Mouse (Mus musculus): ENCODE data around the gene Rps12-ps3.
A peak's percentile ranks its signal among the peaks of the same experiment; 100 is the strongest.

The Rps12-ps3 gene

GRCm38 (mm10) chr19:59321990-59322389, at the start of gene Rps12-ps3:
TSS of gene Rps12-ps3 (plus strand) at chr19:59322290.
- no peak for DNase-seq (ENCODE audit: low spot score)

- no peak for DNase-seq (ENCODE audit: low spot score)
Measured at GRCm38 (mm10) chr19:59273190-59273589, 48.9 kb upstream of the Rps12-ps3 start.

- no peak for DNase-seq (ENCODE audit: low spot score)
Measured at GRCm38 (mm10) chr19:59276354-59276753, 45.7 kb upstream of the Rps12-ps3 start.

GRCm38 (mm10) chr19:59280841-59281240, 41.2 kb upstream of the Rps12-ps3 start:
- no peak for DNase-seq (ENCODE audit: low spot score)

GRCm38 (mm10) chr19:59282001-59282400, 40.1 kb upstream of the Rps12-ps3 start:
- DNase-seq (ENCODE audit: low spot score), result no peak

- no peak for DNase-seq (ENCODE audit: low spot score)
Measured at GRCm38 (mm10) chr19:59289042-59289441, 33.0 kb upstream of the Rps12-ps3 start.

GRCm38 (mm10) chr19:59289811-59290210, 32.3 kb upstream of the Rps12-ps3 start:
- DNase-seq (ENCODE audit: low spot score), result no peak

- no peak for DNase-seq (ENCODE audit: low spot score)
Measured at GRCm38 (mm10) chr19:59292183-59292839, 29.8 kb upstream of the Rps12-ps3 start.

GRCm38 (mm10) chr19:59315308-59315707, 6.8 kb upstream of the Rps12-ps3 start:
- no peak for DNase-seq (ENCODE audit: low spot score)

GRCm38 (mm10) chr19:59316571-59316970, 5.5 kb upstream of the Rps12-ps3 start:
- no peak for DNase-seq (ENCODE audit: low spot score)

- DNase-seq (ENCODE audit: low spot score), result no peak
Measured at GRCm38 (mm10) chr19:59330816-59331225, 8.7 kb downstream of the Rps12-ps3 start.

GRCm38 (mm10) chr19:59336655-59337054, 14.6 kb downstream of the Rps12-ps3 start:
- no peak for DNase-seq (ENCODE audit: low spot score)

- DNase-seq (ENCODE audit: low spot score), result no peak
Measured at GRCm38 (mm10) chr19:59337872-59338681, 16.0 kb downstream of the Rps12-ps3 start.

- no peak for DNase-seq (ENCODE audit: low spot score)
Measured at GRCm38 (mm10) chr19:59339908-59340307, 17.8 kb downstream of the Rps12-ps3 start.

GRCm38 (mm10) chr19:59342964-59343363, 20.9 kb downstream of the Rps12-ps3 start:
- DNase-seq (ENCODE audit: low spot score), result no peak

- DNase-seq (ENCODE audit: low spot score), result peak; percentile 15
Measured at GRCm38 (mm10) chr19:59344304-59344711, 22.2 kb downstream of the Rps12-ps3 start.

- DNase-seq (ENCODE audit: low spot score), result no peak
Measured at GRCm38 (mm10) chr19:59345081-59345657, 23.1 kb downstream of the Rps12-ps3 start.

- peak; percentile 79 for DNase-seq (ENCODE audit: low spot score)
Measured at GRCm38 (mm10) chr19:59345658-59346283, 23.7 kb downstream of the Rps12-ps3 start, which contains the start of gene Pdzd8. TSS of gene Pdzd8 (minus strand) at chr19:59345780.

GRCm38 (mm10) chr19:59346325-59346724, 24.2 kb downstream of the Rps12-ps3 start:
- no peak for DNase-seq (ENCODE audit: low spot score)

GRCm38 (mm10) chr19:59349329-59349960, 27.4 kb downstream of the Rps12-ps3 start:
- DNase-seq (ENCODE audit: low spot score), result no peak

- no peak for DNase-seq (ENCODE audit: low spot score)
Measured at GRCm38 (mm10) chr19:59350273-59350903, 28.3 kb downstream of the Rps12-ps3 start.
